Mouse (Mus musculus) forebrain, postnatal 0 days (tissue): Measurements from ENCODE around the gene Cluh. TPM values are rescaled to one million over a fixed set of nuclear protein-coding genes. Genes with fewer than 3 reads are reported as not detected.

Source experiments
- ATAC-seq: fragments of 200-750 bp; cut with Nextera tagmentation; 2 replicates; pipeline ENCODE4 v1.8.0; 2017; ENCODE audit warnings: mild to moderate bottlenecking, moderate library complexity
- DNase-seq: peaks from one replicate; pipeline ENCODE4 v3.0.0-alpha.2; 2015
- H3K27ac ChIP-seq: fragments of 300-500 bp; sonication (generic); 2 replicates; pipeline ENCODE4 v1.5.1; 2014; ENCODE audit warnings: low read depth, mild to moderate bottlenecking, antibody characterized with exemption, low read length, moderate library complexity, mixed read lengths
- H3K27me3 ChIP-seq: fragments of 300-500 bp; sonication (generic); 2 replicates; pipeline ENCODE4 v1.6.1; 2014; ENCODE audit warnings: mild to moderate bottlenecking, low read length, mixed read lengths; ENCODE audit not compliant: insufficient read depth
- H3K36me3 ChIP-seq: fragments of 300-500 bp; sonication (generic); 2 replicates; pipeline ENCODE4 v1.6.1; 2014; ENCODE audit warnings: mild to moderate bottlenecking, moderate library complexity; ENCODE audit not compliant: insufficient read depth
- H3K4me1 ChIP-seq: fragments of 300-500 bp; sonication (generic); 2 replicates; pipeline ENCODE4 v1.6.1; 2014; ENCODE audit warnings: antibody characterized with exemption; ENCODE audit not compliant: insufficient read depth
- H3K4me2 ChIP-seq: fragments of 300-500 bp; sonication (generic); 2 replicates; pipeline ENCODE4 v1.6.1; 2014; ENCODE audit warnings: low read depth, mild to moderate bottlenecking, moderate library complexity
- H3K4me3 ChIP-seq: fragments of 300-500 bp; sonication (generic); 2 replicates; pipeline ENCODE4 v1.5.1; 2014; ENCODE audit warnings: low read depth, low read length, mixed read lengths
- H3K9ac ChIP-seq: fragments of 300-500 bp; sonication (generic); 2 replicates; pipeline ENCODE4 v1.6.1; 2014; ENCODE audit warnings: mild to moderate bottlenecking
- H3K9me3 ChIP-seq: fragments of 300-500 bp; sonication (generic); 2 replicates; pipeline ENCODE4 v1.6.1; 2016; ENCODE audit warnings: low read length
- CTCF ChIP-seq: sonication (generic); IDR thresholded peaks from 2 replicates; pipeline ENCODE4 v1.5.1; 2016; ENCODE audit warnings: antibody characterized with exemption, control low read depth, low read depth
- WGBS: fragments of 180-500 bp; shearing (Covaris S2); extraction: QIAGEN DNeasy Blood & Tissue Kit; methylation state at CpG from one replicate; pipeline ENCODE4 v1.1.7; 2014; 5-methylcytosine and 5-hydroxymethylcytosine counted together
- polyA plus RNA-seq: library from polyadenylated mRNA; unstranded; fragments of >200 nt; fragmentation: Nextera tagmentation; extraction: Ambion mirVana; gene quantifications from 2 replicates; pipeline ENCODE4 v1.2.1, GENCODE M21; 2015
- total RNA-seq: library from RNA; depleted of rRNA; stranded (reverse); fragments of >200 nt; gene quantifications from 2 replicates; pipeline ENCODE4 v1.2.3, GENCODE M21; 2014

Cluh gene
- total and polyA plus RNA-seq, 2 experiments from 2014 or later: 12.9 to 62.4 TPM

- Histone ChIP-seq H3K27ac (no peak overlapping the region), H3K4me1 (no peaks in the 10 kb centered on the region), H3K27me3 (no peaks in the 10 kb centered on the region), H3K9ac (no peak overlapping the region), H3K4me2 (no peak overlapping the region), H3K9me3 (no peaks in the 10 kb centered on the region), H3K4me3 (no peak overlapping the region), H3K36me3 (peaks cover 83% of the 10 kb centered on the region)
- DNase-seq (no peak), ATAC-seq (no peak)
- 95% methylated on average over 13 of the region's 13 CpGs for WGBS
- TF ChIP-seq CTCF: no peak
Observed at GRCm38 (mm10) chr11:74660336-74660735, 11.0 kb downstream of the Cluh start.

GRCm38 (mm10) chr11:74661641-74662040, 12.3 kb downstream of the Cluh start:
- Histone ChIP-seq H3K4me2 (no peak overlapping the region), H3K36me3 (peaks cover 91% of the 10 kb centered on the region), H3K4me3 (no peak overlapping the region), H3K27me3 (no peaks in the 10 kb centered on the region), H3K9ac (no peak overlapping the region), H3K4me1 (no peaks in the 10 kb centered on the region), H3K9me3 (no peaks in the 10 kb centered on the region), H3K27ac (no peak overlapping the region)
- ATAC-seq (no peak), DNase-seq (no peak)
- TF ChIP-seq CTCF: no peak
- WGBS: 95% methylated on average over 19 of the region's 19 CpGs

- Histone ChIP-seq H3K9me3 (no peaks in the 10 kb centered on the region), H3K9ac (no peak overlapping the region), H3K4me1 (no peaks in the 10 kb centered on the region), H3K27ac (no peak overlapping the region), H3K4me3 (no peak overlapping the region), H3K4me2 (no peak overlapping the region), H3K27me3 (no peaks in the 10 kb centered on the region), H3K36me3 (peaks cover 93% of the 10 kb centered on the region)
- no peak for TF ChIP-seq CTCF
- 95% methylated on average over 6 of the region's 6 CpGs for WGBS
- DNase-seq (no peak), ATAC-seq (no peak)
Observed at GRCm38 (mm10) chr11:74662221-74662620, 12.9 kb downstream of the Cluh start.

GRCm38 (mm10) chr11:74664279-74664678, 15.0 kb downstream of the Cluh start:
- Histone ChIP-seq H3K27ac (no peak overlapping the region), H3K4me1 (no peaks in the 10 kb centered on the region), H3K27me3 (no peaks in the 10 kb centered on the region), H3K9me3 (no peaks in the 10 kb centered on the region), H3K4me2 (no peak overlapping the region), H3K36me3 (peaks cover 87% of the 10 kb centered on the region), H3K9ac (no peak overlapping the region), H3K4me3 (no peak overlapping the region)
- 88% methylated on average over 3 of the region's 3 CpGs for WGBS
- TF ChIP-seq CTCF: no peak
- DNase-seq (no peak), ATAC-seq (no peak)

GRCm38 (mm10) chr11:74664906-74665305, 15.6 kb downstream of the Cluh start:
- H3K9me3 ChIP-seq: no peaks in the 10 kb centered on the region
- no peaks in the 10 kb centered on the region for H3K4me1 ChIP-seq
- no peak overlapping the region for H3K4me2 ChIP-seq
- H3K27me3 ChIP-seq: no peaks in the 10 kb centered on the region
- H3K4me3 ChIP-seq: no peak overlapping the region
- H3K27ac ChIP-seq: no peak overlapping the region
- TF ChIP-seq CTCF: no peak
- H3K9ac ChIP-seq: no peak overlapping the region
- no peak for ATAC-seq
- DNase-seq: no peak
- WGBS: 98% methylated on average over 8 of the region's 8 CpGs
- H3K36me3 ChIP-seq: peaks cover 87% of the 10 kb centered on the region

GRCm38 (mm10) chr11:74665631-74666283, 16.5 kb downstream of the Cluh start:
- no peaks in the 10 kb centered on the region for H3K27me3 ChIP-seq
- no peak overlapping the region for H3K4me3 ChIP-seq
- no peaks in the 10 kb centered on the region for H3K4me1 ChIP-seq
- TF ChIP-seq CTCF: no peak
- no peak overlapping the region for H3K9ac ChIP-seq
- ATAC-seq: no peak
- H3K4me2 ChIP-seq: no peak overlapping the region
- WGBS: 98% methylated on average over 17 of the region's 17 CpGs
- no peaks in the 10 kb centered on the region for H3K9me3 ChIP-seq
- DNase-seq: no peak
- H3K27ac ChIP-seq: no peak overlapping the region
- H3K36me3 ChIP-seq: peaks cover 81% of the 10 kb centered on the region

GRCm38 (mm10) chr11:74666284-74666652, 17.0 kb downstream of the Cluh start:
- no peak overlapping the region for H3K27ac ChIP-seq
- H3K4me1 ChIP-seq: no peaks in the 10 kb centered on the region
- ATAC-seq: no peak
- 96% methylated on average over 5 of the region's 5 CpGs for WGBS
- TF ChIP-seq CTCF: no peak
- no peak overlapping the region for H3K4me2 ChIP-seq
- no peak for DNase-seq
- H3K4me3 ChIP-seq: no peak overlapping the region
- H3K9ac ChIP-seq: no peak overlapping the region
- no peaks in the 10 kb centered on the region for H3K9me3 ChIP-seq
- H3K36me3 ChIP-seq: peaks cover 76% of the 10 kb centered on the region
- no peaks in the 10 kb centered on the region for H3K27me3 ChIP-seq
